Mouse (Mus musculus): ENCODE data around the gene Otud4. TPM values are rescaled to one million over a fixed set of nuclear protein-coding genes. Genes with fewer than 3 reads are reported as not detected.
A peak's percentile ranks its signal among the peaks of the same experiment; 100 is the strongest.

Gene Otud4
- polyA plus RNA-seq, 1 experiment, result 20.9 TPM

- H3K27ac ChIP-seq (ENCODE audit: insufficient read depth, low read length), result no peak overlapping the region
- H3K36me3 ChIP-seq (ENCODE audit: control insufficient read depth, insufficient read depth, low read length), result peaks cover 15% of the 10 kb centered on the region
- 92% methylated on average over 3 of the region's 3 CpGs for WGBS
- no peaks in the 10 kb centered on the region for H3K4me1 ChIP-seq (ENCODE audit: control insufficient read depth, insufficient read depth, insufficient read length)
- no peak overlapping the region for H3K4me3 ChIP-seq (ENCODE audit: extremely low read depth, insufficient read depth, insufficient read length)
- TF ChIP-seq POLR2A (IDR thresholded peaks at IDR 0.05; ENCODE audit: low read depth, low read length) (no peak), CTCF (IDR thresholded peaks at IDR 0.05; ENCODE audit: extremely low read depth, insufficient read depth, insufficient read length, insufficient replicate concordance) (no peak)
- no peak for DNase-seq (ENCODE audit: low read depth in 1 of 2, low spot score in 2 of 2)
- H3K27me3 ChIP-seq (ENCODE audit: control insufficient read depth, insufficient read depth, low read length), result no peaks in the 10 kb centered on the region
Measured at GRCm38 (mm10) chr8:79706687-79707086, 67.3 kb downstream of the Otud4 start.

GRCm38 (mm10) chr8:79711064-79711961 lies 71.9 kb downstream of the Otud4 start, which contains the start of the genes Abce1 and Anapc10:
Gene Abce1, minus strand, starts transcription at chr8:79711740.
Gene Anapc10, plus strand, starts transcription at chr8:79711820.
- Histone ChIP-seq H3K4me3 (ENCODE audit: extremely low read depth, insufficient read depth, insufficient read length) (peak within 1 kb of the TSS; percentile 98), H3K27me3 (ENCODE audit: control insufficient read depth, insufficient read depth, low read length) (no peaks in the 10 kb centered on the region), H3K36me3 (ENCODE audit: control insufficient read depth, insufficient read depth, low read length) (peaks cover 6% of the 10 kb centered on the region), H3K4me1 (ENCODE audit: control insufficient read depth, insufficient read depth, insufficient read length) (no peaks in the 10 kb centered on the region), H3K27ac (ENCODE audit: insufficient read depth, low read length) (peak within 1 kb of the TSS; percentile 92)
- no peak for TF ChIP-seq CTCF (IDR thresholded peaks at IDR 0.05; ENCODE audit: extremely low read depth, insufficient read depth, insufficient read length, insufficient replicate concordance)
- TF ChIP-seq POLR2A (IDR thresholded peaks at IDR 0.05; ENCODE audit: low read depth, low read length), result peak; percentile 64; the same call in 1 of the 2 replicates
- peak; percentile 97 to 98 for DNase-seq (ENCODE audit: low read depth in 1 of 2, low spot score in 2 of 2)
- under 1% methylated on average over 73 of the region's 73 CpGs for WGBS

GRCm38 (mm10) chr8:79712676-79713075 lies 73.3 kb downstream of the Otud4 start:
- Histone ChIP-seq H3K27ac (ENCODE audit: insufficient read depth, low read length) (no peak overlapping the region), H3K36me3 (ENCODE audit: control insufficient read depth, insufficient read depth, low read length) (peaks cover 8% of the 10 kb centered on the region), H3K4me3 (ENCODE audit: extremely low read depth, insufficient read depth, insufficient read length) (no peak overlapping the region), H3K27me3 (ENCODE audit: control insufficient read depth, insufficient read depth, low read length) (no peaks in the 10 kb centered on the region), H3K4me1 (ENCODE audit: control insufficient read depth, insufficient read depth, insufficient read length) (no peaks in the 10 kb centered on the region)
- no peak for TF ChIP-seq CTCF (IDR thresholded peaks at IDR 0.05; ENCODE audit: extremely low read depth, insufficient read depth, insufficient read length, insufficient replicate concordance)
- no peak for TF ChIP-seq POLR2A (IDR thresholded peaks at IDR 0.05; ENCODE audit: low read depth, low read length)
- WGBS, result 54% methylated on average over 6 of the region's 6 CpGs
- DNase-seq (ENCODE audit: low read depth in 1 of 2, low spot score in 2 of 2), result no peak

- H3K36me3 ChIP-seq (ENCODE audit: control insufficient read depth, insufficient read depth, low read length), result peaks cover 17% of the 10 kb centered on the region
- no peak overlapping the region for H3K4me3 ChIP-seq (ENCODE audit: extremely low read depth, insufficient read depth, insufficient read length)
- no peaks in the 10 kb centered on the region for H3K27me3 ChIP-seq (ENCODE audit: control insufficient read depth, insufficient read depth, low read length)
- H3K27ac ChIP-seq (ENCODE audit: insufficient read depth, low read length), result no peak overlapping the region
- DNase-seq (ENCODE audit: low read depth in 1 of 2, low spot score in 2 of 2), result no peak
- TF ChIP-seq POLR2A (IDR thresholded peaks at IDR 0.05; ENCODE audit: low read depth, low read length), result no peak
- TF ChIP-seq CTCF (IDR thresholded peaks at IDR 0.05; ENCODE audit: extremely low read depth, insufficient read depth, insufficient read length, insufficient replicate concordance), result no peak
- no peaks in the 10 kb centered on the region for H3K4me1 ChIP-seq (ENCODE audit: control insufficient read depth, insufficient read depth, insufficient read length)
Measured at GRCm38 (mm10) chr8:79721537-79721936, 82.1 kb downstream of the Otud4 start.

GRCm38 (mm10) chr8:79723308-79723707 lies 83.9 kb downstream of the Otud4 start:
- H3K4me3 ChIP-seq (ENCODE audit: extremely low read depth, insufficient read depth, insufficient read length), result no peak overlapping the region
- peaks cover 14% of the 10 kb centered on the region for H3K36me3 ChIP-seq (ENCODE audit: control insufficient read depth, insufficient read depth, low read length)
- H3K4me1 ChIP-seq (ENCODE audit: control insufficient read depth, insufficient read depth, insufficient read length), result no peaks in the 10 kb centered on the region
- DNase-seq (ENCODE audit: low read depth in 1 of 2, low spot score in 2 of 2), result no peak
- TF ChIP-seq CTCF (IDR thresholded peaks at IDR 0.05; ENCODE audit: extremely low read depth, insufficient read depth, insufficient read length, insufficient replicate concordance), result no peak
- TF ChIP-seq POLR2A (IDR thresholded peaks at IDR 0.05; ENCODE audit: low read depth, low read length), result no peak
- no peaks in the 10 kb centered on the region for H3K27me3 ChIP-seq (ENCODE audit: control insufficient read depth, insufficient read depth, low read length)
- H3K27ac ChIP-seq (ENCODE audit: insufficient read depth, low read length), result no peak overlapping the region

- Histone ChIP-seq H3K27ac (ENCODE audit: insufficient read depth, low read length) (no peak overlapping the region), H3K4me3 (ENCODE audit: extremely low read depth, insufficient read depth, insufficient read length) (no peak overlapping the region), H3K27me3 (ENCODE audit: control insufficient read depth, insufficient read depth, low read length) (no peaks in the 10 kb centered on the region), H3K36me3 (ENCODE audit: control insufficient read depth, insufficient read depth, low read length) (peaks cover 15% of the 10 kb centered on the region), H3K4me1 (ENCODE audit: control insufficient read depth, insufficient read depth, insufficient read length) (no peaks in the 10 kb centered on the region)
- TF ChIP-seq POLR2A (IDR thresholded peaks at IDR 0.05; ENCODE audit: low read depth, low read length), result no peak
- no peak for TF ChIP-seq CTCF (IDR thresholded peaks at IDR 0.05; ENCODE audit: extremely low read depth, insufficient read depth, insufficient read length, insufficient replicate concordance)
- WGBS, result 51% methylated on average over 3 of the region's 3 CpGs
- no peak for DNase-seq (ENCODE audit: low read depth in 1 of 2, low spot score in 2 of 2)
Measured at GRCm38 (mm10) chr8:79724589-79724988, 85.2 kb downstream of the Otud4 start.

Other genes with a start within 250 kb of the Otud4 start
- gene Smad1, start 240.1 kb upstream of the Otud4 start, polyA plus RNA-seq (2012; rRNA removed), result 16.7 and 22.9 TPM in 2 replicates
- gene Abce1, start 72.1 kb downstream of the Otud4 start, polyA plus RNA-seq (2012; rRNA removed), result 7.2 and 7.7 TPM in 2 replicates
- 0.51 and 0.58 TPM in 2 replicates for gene Anapc10, start 72.2 kb downstream of the Otud4 start, polyA plus RNA-seq (2012; rRNA removed)

Measured in spleen, adult 2 months (tissue).